Mouse (Mus musculus) kidney, adult 2 months (tissue): ENCODE measurements around the gene Dpagt1.

Source experiments
- CTCF ChIP-seq: fragments of 200-500 bp; conservative IDR thresholded peaks from 2 replicates; pipeline ENCODE4 v1.5.1; 2011; ENCODE audit warnings: low read depth, mild to moderate bottlenecking, control low read depth, low read length, moderate library complexity, mixed read lengths; ENCODE audit not compliant: insufficient read depth, insufficient read length
- POLR2A ChIP-seq: fragments of 200-500 bp; IDR thresholded peaks from one replicate; pipeline ENCODE4 v1.6.1; 2011; ENCODE audit warnings: low read depth, low read length, control low read depth

- TF ChIP-seq POLR2A (no peak), CTCF (no peak)
Observed at GRCm38 (mm10) chr9:44357207-44357606, 31.4 kb downstream of the Dpagt1 start.
